Mouse (Mus musculus) granulocyte monocyte progenitor cell, adult 5-6 weeks (primary cell): ENCODE results near the gene C1qtnf1. TPM values are rescaled to one million over a fixed set of nuclear protein-coding genes. Genes with fewer than 3 reads are reported as not detected.

ENCODE experiments used
- ATAC-seq: replicated peaks from 2 replicates; pipeline ENCODE4 v1.8.0; 2016; ENCODE audit warnings: mild to moderate bottlenecking, moderate TSS enrichment, inconsistent platforms; ENCODE audit not compliant: poor library complexity, severe bottlenecking
- total RNA-seq, 2 experiments: library from RNA; stranded (forward) in 1 of 2; stranded (reverse) in 1 of 2; fragments of 200-712, 200-1000 nt in 1 of 2; fragments of >200 nt in 1 of 2; fragmentation: Nextera tagmentation in 1 of 2; gene quantifications; 2 replicates each; pipeline ENCODE4 v1.2.3; 2014 to 2017

The C1qtnf1 gene
- total RNA-seq, 2 experiments from 2014 or later, result not detected

DNA sequence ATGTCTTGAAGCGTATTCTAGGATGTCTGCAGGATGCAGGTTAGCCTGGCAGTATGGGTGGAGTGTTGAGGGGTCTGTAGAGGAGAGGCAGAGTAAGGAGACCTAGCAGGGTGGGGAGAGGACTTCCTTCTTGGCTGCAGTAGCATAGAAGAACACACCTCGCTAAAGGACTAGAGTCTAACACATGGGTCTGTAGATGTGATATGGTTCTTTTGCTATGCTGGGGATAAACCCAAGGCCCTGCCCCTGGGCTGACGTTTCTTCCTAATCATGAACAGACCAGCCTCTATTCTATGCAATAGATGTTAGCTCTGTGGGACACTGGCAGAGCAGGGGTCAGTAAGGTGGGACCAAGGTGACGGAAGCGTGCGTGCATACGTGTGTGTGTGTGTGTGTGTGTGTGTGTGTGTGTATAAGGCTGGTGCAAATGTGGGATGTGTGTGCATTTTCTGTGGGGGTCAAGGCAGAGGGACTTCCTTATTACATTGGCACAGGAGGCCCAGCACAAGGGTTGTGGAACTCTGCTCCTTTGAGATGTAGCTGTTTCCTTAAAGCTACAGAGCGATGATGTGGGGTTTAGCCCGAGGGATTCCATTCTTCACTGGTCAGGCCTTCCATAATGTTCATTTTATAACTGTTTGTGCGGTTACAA is 41.6 kb downstream of the C1qtnf1 start:
- no peak for ATAC-seq

DNA sequence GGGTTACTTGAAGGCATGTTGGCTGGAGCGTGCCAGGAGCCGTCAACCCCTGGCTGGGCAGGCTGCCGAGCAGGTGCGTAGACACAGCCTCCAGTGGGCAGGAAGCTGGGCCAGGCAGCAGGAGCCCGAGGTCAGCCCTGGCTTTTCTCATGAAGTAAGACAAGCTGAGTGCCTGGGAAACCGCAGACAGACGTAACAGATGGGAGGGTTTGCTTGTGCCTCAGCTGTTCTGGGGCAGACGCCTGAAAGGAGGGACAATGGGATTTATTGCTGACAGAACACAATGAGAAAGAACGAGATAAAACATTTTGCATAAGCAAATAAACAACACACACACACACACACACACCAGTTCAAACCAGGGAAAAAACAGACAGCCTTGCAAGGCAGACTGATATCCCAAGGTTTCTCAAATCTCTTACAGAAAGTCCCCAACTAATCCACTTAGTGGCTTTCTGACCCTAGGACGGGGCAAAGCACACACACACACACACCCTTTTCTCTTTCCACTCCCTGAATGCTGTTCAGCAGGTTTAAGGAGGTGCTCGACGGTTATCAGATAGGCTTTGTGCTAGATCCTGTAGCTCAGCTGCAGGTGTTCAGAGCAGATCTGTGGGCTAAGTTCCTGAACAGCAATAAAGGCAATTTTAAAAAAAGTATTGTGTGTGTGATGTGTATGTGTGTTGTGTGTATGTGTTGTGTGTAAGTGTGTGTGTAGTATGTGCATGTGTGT is 42.4 kb downstream of the C1qtnf1 start:
- ATAC-seq, result peak; percentile 81

DNA sequence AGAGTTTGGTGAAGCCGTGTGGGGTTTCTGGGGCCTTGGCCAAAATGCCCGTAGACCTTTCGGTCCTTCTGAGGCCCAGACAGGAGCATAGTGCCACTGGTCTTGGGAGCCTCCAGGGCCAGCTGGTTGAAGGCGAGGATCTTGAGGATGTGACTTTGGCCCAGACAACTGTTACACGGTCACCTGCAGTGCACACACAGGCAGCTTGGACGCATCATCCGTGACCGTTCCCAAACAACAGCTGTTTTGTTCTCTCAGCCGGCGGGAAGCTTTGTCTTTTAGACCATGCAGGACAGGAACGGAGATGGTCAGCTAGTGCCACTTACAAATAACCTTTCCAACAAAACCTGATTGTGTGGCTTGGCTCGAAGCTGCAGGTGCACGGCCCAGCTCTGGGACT is 43.7 kb downstream of the C1qtnf1 start:
- no peak for ATAC-seq

DNA sequence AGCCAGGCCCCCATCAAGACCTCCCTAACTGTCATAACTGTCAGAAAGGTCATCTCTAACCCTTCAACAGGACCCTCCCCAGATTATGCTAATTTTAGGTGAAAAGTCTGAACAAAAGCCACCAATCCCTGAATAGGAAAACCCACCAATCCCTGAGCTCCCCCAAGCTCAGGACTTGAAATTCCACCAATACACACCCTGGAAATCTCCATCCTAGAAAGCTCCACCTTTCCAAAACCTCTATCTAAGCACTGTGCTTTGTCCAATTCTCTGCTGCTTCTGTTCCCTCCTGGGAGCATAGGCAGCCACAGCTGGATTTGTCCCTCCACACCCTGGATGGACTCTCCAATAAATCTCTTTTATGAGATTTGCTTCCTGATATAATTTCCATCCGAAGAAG is 45.2 kb downstream of the C1qtnf1 start:
- ATAC-seq, result no peak

DNA sequence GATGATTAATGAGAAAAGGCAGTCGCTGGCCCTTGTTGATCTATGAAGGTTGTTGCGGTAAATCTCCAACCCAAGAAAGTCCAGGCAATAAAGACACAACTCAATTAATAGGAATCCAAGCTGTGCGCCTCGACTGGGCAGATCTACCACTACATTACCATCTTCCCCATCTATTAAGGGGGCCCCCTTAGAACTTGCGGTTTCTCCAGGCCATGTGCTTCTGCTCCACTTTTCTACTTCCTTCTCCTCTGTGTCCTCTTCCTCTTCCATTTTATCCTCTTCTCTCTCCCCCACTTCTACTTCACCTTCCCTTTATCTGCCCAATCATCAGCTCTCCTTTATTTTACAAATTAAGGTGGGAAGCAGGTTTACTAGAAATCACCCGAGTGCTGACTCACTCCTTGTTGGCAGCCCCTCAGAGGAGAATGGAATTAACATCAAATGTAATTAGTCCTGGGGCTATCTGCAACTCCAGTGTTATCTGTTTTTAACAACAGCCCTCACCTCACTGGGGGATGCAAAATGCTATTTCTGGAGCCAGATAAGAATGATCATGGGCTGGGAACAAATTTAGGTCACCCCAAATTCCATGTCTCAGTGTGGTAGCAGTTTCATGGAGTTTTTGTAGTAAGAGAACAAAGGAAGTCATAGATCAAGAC is 46.0 kb downstream of the C1qtnf1 start:
- no peak for ATAC-seq

DNA sequence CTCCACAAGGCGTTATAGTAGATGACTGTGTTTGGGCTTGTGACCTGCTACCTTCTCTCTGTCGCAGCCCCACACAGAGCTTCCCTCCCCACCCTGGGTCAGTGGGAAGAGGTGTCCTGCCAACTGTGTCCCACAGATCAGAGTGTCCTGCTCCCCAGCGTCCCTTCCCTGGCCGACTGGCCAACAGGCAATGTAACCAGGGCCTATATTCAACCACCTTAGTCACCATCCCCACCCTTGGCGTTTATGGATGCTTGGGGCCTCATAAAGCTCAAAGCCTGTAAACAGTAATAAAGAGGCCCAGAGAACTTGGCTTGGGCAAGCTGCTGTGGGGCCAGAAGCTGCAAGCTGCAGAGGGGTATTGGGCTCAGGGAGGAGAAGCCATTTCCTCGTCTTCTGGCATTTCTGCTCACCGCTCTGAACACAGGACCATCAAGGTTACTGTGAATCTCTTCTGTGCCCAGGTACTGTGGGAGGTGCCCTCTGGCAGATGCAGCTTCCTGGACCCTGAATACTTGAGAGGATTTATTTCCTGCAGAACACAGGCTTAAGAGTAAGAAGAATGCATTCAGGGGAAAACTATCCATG is 47.6 kb downstream of the C1qtnf1 start:
- no peak for ATAC-seq

DNA sequence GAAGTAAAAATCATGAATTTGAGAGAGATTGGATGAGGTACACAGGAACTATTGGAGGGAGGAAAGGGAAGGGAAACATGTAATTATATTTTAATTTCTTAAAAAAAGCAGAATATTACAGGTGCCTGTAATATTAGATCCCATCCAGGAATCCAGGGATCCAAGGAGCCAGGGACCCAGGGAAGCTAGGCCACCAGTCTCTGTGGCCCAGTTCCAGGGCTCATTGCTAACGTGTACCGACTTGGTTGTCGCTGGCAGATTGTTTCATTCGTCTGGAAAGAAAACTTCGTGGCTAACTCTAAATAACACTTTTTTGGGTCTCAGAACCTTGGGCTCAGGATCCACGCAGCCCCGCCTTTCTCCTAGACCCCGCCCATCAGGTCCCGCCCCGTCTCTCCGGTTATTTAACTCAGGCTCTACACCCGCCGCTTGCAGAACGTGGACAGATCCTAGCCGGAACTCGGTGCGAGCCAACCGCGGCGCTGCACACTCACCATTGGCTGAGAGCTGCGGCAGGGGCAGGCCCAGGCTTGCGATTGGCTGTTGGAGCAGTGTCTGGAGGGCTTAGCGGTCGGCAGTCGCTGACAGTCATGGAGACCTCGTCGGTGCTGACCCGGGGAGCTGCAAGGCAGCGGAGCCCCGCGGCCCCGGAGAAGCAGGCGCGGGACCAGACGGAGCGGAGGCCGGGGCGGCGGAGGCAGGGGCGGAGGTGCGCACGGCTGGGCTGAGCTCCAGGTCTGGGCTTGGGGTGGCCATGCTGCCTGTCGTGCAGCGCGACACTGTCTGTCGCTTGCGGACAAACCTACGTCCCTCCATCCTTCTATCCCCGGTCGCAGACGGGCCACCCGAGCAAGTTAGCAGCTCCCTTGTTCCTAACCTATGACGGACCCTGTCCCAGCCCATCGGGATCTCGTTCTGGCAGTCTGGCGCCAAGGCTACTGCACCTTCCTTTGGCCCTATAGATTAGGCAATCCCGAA is 48.7 kb downstream of the C1qtnf1 start, which contains the start of gene Engase:
TSS of gene Engase (plus strand) at position 434 of the 978 bp plus-strand sequence.
- ATAC-seq, result peak; percentile 99

DNA sequence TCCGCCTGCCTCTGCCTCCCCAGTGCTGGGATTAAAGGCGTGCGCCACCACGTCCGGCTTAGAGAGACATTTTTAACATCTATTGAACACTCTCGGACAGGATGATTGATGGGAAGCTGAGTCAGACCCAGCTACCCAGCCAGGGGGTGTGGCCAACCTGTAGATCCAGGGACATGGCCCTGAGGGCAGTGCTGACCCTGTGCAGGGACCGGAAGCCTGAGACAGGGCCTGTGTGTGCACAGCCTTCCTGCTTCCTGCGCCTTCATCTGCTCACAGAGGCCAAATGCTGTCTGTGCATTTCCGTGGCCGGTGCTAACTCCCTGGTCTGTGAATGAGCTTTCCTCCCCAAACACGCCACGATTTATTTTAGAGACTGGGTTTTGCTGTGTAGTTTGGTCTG is 51.8 kb downstream of the C1qtnf1 start:
- no peak for ATAC-seq

DNA sequence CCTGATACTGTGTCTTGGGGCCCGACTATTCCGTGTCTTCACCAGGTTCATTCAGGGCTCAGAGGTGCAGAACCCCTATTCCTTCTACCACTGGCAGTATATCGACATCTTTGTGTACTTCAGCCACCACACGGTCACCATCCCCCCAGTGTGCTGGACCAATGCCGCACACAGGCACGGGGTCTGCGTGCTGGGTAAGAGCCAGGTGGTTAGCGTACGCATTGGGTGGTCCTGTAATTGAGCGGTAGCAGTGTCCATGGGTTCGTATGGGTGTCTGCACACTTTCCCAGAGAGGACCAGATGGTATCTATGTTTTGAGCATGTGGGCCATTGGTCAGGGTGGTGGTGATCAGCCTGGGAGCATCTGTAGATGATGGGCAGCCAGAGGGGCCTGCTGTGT is 53.2 kb downstream of the C1qtnf1 start:
- ATAC-seq, result no peak

DNA sequence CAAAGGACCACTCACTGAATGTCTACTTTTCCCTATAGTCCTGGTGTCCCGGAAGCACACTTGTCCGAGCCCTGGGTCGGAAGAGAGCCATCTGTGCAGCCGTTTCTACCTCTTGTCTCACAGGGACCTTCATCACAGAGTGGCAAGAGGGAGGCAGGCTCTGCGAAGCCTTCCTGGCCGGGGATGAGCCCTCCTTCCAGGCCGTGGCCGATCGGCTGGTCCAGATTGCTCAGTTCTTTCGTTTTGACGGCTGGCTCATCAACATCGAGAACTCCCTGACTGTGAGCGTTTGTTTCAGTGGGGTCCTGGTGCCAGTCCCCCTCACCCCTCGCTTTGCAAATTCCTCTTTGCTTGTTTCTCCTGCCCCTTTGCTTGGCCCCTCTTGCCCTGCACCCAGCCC is 53.7 kb downstream of the C1qtnf1 start:
- no peak for ATAC-seq

DNA sequence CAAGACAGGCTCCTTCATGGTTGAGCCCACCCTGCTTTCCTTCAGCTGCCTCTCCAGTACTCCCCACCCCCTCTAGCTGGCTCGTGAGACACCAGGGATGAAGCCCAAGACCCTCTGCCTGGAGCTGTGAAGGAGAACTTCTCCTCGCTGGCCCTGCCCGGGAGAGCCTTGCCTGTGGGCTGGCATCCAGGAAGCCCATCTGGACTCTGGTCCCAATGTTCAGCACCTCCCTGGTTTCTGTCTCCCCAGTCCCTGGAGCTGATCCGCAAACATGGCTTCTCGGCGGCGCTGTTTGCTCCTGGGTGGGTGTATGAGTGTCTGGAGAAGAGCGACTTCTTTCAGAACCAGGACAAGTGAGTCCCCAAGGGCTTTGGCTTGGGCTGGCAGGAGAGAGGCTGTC is 56.2 kb downstream of the C1qtnf1 start:
- ATAC-seq, result no peak

DNA sequence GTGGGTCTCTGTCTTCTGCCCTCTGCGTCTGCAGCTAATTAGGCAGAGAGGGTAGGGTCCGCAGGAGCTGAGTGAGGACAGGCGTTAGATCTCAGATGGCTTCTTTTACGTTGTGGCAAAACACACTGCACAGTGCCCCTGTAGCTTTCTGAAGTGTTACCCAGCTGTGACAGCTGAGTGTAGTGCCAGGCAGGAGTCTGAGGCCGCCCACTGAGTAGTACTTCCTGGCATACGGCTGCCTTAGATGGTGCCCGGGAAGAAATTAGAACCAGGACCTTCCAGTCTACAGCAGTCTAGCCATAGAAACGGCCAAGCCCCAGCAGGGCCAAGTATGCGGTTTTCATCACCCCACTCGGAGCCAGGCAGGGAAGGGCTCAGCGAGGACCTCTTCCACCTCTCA is 57.3 kb downstream of the C1qtnf1 start:
- no peak for ATAC-seq

DNA sequence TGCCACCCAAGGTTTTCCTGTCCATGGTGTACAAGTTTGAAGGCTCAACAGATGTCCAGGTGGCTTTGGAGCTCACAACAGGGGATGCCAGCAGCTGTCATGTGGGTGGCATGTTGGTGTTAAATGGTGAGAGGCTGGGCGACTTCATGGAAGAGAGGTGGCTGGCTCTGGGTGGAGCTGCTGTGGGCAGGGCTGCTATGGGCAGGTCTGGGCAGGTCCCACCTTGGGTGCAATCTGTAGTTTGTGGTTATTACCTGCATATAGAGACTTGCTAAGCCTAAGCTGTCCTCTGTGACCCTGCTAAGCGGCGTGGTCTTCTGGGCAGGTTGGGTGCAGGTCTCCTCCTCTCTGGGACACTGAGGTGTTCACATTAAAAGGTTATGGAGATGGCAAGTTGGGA is 57.8 kb downstream of the C1qtnf1 start:
- no peak for ATAC-seq

DNA sequence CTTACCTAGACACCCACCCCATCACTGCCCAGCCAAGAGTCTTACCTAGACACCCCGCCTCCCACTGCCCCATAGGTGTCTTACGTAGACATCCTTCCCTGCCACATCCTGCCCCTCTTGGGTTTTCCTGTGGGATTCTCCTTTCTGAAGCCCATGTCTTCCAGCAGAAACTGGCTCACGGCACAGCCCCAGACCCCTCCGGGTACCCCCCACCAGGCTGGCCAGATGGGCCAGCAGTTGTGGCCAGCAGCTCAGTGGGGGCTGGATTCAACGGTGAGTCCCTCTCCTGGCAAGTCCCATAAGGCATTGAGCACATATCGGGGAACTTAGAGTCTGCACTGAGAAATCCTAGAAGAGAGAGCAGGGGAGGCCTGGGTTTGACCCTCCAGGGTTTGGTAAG is 58.3 kb downstream of the C1qtnf1 start:
- no peak for ATAC-seq

DNA sequence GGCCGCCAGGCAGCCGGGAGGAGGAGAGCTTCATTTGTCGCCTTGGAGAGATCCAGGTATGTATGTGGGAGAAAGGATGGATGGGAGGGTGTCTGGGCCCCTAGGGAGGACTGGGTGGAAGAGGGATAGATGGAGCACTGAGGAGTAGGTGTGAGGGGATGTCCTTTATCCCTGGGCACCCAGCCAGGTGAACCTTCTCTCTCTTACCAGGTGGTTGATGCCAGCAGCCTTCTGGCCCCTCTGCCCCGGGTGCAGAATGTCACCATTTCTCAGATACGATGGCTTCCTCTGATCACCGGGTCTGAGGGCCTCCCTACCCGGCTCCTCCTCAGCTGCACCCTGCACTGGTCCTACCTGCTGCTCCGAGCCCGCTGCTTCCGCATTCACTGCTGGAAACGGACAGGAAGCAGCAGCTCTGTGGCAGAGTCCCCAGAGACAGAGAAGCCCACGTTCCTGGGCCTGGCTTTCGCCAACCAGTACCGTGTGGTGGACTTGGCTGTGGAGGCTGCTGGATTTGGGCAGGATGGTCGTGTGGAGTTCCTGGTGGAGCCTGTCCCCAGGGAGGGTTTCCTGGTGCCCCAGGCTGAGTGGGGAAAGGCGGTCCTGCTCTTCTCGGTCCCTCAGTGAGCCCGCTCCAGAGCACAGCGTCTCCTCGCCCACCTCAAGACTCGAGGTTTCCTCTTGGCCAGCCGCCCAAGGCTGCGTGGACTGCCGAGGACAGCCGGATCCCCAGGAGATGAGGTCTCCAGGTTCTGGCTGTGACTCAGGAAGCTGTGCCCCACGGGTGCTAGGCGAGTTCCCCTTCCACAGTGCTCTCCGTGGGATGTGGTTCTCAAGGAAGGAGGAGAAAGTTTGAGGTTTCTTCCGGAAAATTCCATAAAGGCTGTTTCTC is 59.1 kb downstream of the C1qtnf1 start:
- ATAC-seq, result no peak

DNA sequence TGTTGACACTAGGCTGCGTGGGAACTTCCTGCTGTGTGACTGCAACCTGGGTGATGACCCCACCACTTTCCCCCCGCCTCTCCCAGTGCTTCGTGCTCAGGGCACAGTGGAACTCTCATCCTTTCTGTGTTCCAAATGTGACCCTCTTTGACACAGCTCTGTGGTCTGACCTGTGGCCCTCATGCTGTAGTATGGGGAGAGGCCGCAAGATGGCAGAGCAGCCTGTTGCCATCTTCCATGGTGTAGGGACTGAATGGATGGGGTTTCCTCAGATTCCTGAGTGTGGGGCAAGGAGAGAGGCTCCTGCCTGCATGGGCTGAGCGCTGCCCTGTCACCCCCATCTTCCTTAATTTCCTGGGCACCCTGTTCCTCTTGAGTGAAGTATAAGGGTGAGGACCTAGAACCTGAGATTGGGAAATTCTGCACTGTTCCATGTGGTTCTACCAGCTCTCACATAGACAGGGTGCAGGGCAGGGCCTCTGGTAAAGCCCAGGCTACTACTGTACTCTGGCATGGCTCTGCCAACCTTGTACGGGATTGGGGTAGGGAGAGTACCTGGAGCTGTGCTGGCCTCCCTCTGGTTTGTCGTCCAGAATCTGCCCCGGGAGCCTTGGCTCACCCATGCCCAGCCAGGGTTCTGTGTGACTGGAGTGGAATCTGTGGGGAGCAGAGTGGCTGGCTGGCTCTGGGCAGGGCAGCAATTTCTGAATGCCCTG is 60.3 kb downstream of the C1qtnf1 start:
- no peak for ATAC-seq

DNA sequence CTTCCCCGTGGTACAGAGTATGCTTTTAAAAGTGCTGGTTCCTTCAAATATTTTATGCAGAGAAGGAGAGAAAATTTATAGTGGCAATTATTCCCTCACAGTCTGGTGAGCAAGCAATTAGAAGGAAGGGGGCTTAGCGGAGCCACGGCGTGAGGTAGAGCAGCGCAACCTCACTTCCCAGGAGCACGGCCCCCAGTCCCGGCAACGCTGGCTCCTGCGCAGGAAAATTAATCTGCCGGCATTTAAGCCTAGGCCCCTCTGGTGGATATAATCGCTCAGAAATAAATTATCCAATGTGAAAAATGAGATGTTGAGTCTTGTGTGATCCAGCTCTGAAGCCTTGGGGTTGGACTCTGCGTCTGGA is 60.9 kb downstream of the C1qtnf1 start:
- no peak for ATAC-seq

DNA sequence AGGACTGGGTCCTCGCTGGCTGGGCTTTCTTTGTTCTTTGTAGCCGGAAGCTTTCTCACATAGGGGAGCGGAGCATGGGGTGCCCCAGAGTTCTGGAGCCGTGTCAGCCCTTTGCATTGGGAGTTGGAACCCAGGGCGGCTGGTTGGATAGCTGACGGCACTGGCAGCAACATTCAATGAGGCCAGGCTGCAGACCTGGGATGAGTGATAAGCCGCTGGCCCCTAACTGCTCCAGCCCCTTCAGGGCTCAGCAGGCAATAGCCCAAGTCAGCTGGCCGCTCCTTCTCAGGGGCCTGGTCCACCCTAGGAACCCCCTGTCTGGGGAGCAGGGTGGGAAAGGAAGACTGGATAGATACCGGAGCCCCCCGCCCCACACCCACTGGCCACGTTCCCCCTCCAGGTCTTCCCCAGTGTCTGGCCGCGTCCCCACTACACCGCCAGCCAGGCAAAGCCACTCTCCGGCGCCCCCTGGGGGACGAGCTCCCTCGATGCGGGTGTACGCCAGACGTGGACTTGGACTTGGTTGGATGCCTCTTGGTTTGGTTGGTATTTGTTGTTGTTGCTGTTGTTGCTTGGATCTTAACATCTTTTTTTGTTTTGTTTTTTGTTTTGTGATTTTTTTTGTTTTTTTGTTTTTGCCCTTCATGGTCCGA is 62.7 kb downstream of the C1qtnf1 start:
- ATAC-seq, result peak; percentile 77
